Mouse (Mus musculus) midbrain, embryonic 11.5 days (tissue): ENCODE measurements around the gene Cd9. TPM values are rescaled to one million over a fixed set of nuclear protein-coding genes. Genes with fewer than 3 reads are reported as not detected.

ENCODE experiments used
- ATAC-seq: fragments of 200-750 bp; cut with Nextera tagmentation; 2 replicates; pipeline ENCODE4 v1.8.0; 2017; ENCODE audit warnings: moderate TSS enrichment, moderate library complexity; ENCODE audit not compliant: low FRiP score
- DNase-seq: peaks from one replicate; pipeline ENCODE4 v3.0.0; 2015; ENCODE audit warnings: low spot score; ENCODE audit errors: missing footprints
- H3K27ac ChIP-seq: fragments of 300-500 bp; sonication (generic); 2 replicates; pipeline ENCODE4 v1.5.1; 2014; ENCODE audit warnings: low read depth, low read length
- H3K27me3 ChIP-seq: fragments of 300-500 bp; sonication (generic); 2 replicates; pipeline ENCODE4 v1.6.1; 2014; ENCODE audit warnings: mild to moderate bottlenecking, low read length, moderate library complexity, mixed read lengths; ENCODE audit not compliant: control insufficient read depth, insufficient read depth
- H3K36me3 ChIP-seq: fragments of 300-500 bp; sonication (generic); 2 replicates; pipeline ENCODE4 v1.6.1; 2014; ENCODE audit warnings: mild to moderate bottlenecking, low read length, moderate library complexity, mixed read lengths; ENCODE audit not compliant: control insufficient read depth, insufficient read depth
- H3K4me1 ChIP-seq: fragments of 300-500 bp; sonication (generic); 2 replicates; pipeline ENCODE4 v1.6.1; 2014; ENCODE audit warnings: low read length; ENCODE audit not compliant: control insufficient read depth, insufficient read depth
- H3K4me2 ChIP-seq: fragments of 300-500 bp; sonication (generic); 2 replicates; pipeline ENCODE4 v1.6.1; 2014; ENCODE audit warnings: mild to moderate bottlenecking, moderate library complexity
- H3K4me3 ChIP-seq: fragments of 300-500 bp; sonication (generic); 2 replicates; pipeline ENCODE4 v1.5.1; 2014; ENCODE audit warnings: low read depth, low read length
- H3K9ac ChIP-seq: fragments of 300-500 bp; sonication (generic); 2 replicates; pipeline ENCODE4 v1.6.1; 2014; ENCODE audit warnings: low read length
- H3K9me3 ChIP-seq: fragments of 300-500 bp; sonication (generic); 2 replicates; pipeline ENCODE4 v1.6.1; 2016; ENCODE audit warnings: low read length; ENCODE audit not compliant: control insufficient read depth
- WGBS: fragments of 180-500 bp; shearing (Covaris S2); extraction: QIAGEN DNeasy Blood & Tissue Kit; methylation state at CpG from one replicate; pipeline ENCODE4 v1.1.7; 2014; 5-methylcytosine and 5-hydroxymethylcytosine counted together
- polyA plus RNA-seq: library from polyadenylated mRNA; unstranded; fragments of >200 nt; fragmentation: Nextera tagmentation; extraction: Ambion mirVana; gene quantifications from 2 replicates; pipeline ENCODE4 v1.2.1, GENCODE M21; 2014

The Cd9 gene
- polyA plus RNA-seq, 1 experiment from 2014 or later: 34.7 TPM

GRCm38 (mm10) chr6:125413326-125413725, 81.3 kb downstream of the Cd9 start:
- WGBS: 77% methylated on average over 9 of the region's 9 CpGs
- H3K4me2 ChIP-seq: no peak overlapping the region

GRCm38 (mm10) chr6:125411661-125412060, 82.9 kb downstream of the Cd9 start:
- H3K4me1 ChIP-seq: no peaks in the 10 kb centered on the region
- H3K27me3 ChIP-seq: no peaks in the 10 kb centered on the region
- peak; percentile 75 for DNase-seq
- H3K36me3 ChIP-seq: no peaks in the 10 kb centered on the region
- no peak for ATAC-seq
- no peak overlapping the region for H3K4me2 ChIP-seq
- no peak overlapping the region for H3K27ac ChIP-seq
- H3K9ac ChIP-seq: no peak overlapping the region
- no peak overlapping the region for H3K4me3 ChIP-seq
- H3K9me3 ChIP-seq: no peaks in the 10 kb centered on the region
- 88% methylated on average over 6 of the region's 6 CpGs for WGBS

More at GRCm38 (mm10) chr6:125413326-125413725, 81.3 kb downstream of the Cd9 start:
- H3K4me1 ChIP-seq: no peaks in the 10 kb centered on the region
- H3K36me3 ChIP-seq: no peaks in the 10 kb centered on the region
- DNase-seq: no peak
- no peaks in the 10 kb centered on the region for H3K27me3 ChIP-seq
- no peak overlapping the region for H3K9ac ChIP-seq
- H3K4me3 ChIP-seq: no peak overlapping the region
- no peaks in the 10 kb centered on the region for H3K9me3 ChIP-seq
- no peak overlapping the region for H3K27ac ChIP-seq
- no peak for ATAC-seq

GRCm38 (mm10) chr6:125410995-125411547, 83.5 kb downstream of the Cd9 start:
- no peak overlapping the region for H3K4me2 ChIP-seq
- no peaks in the 10 kb centered on the region for H3K9me3 ChIP-seq
- no peak overlapping the region for H3K4me3 ChIP-seq
- WGBS: 62% methylated on average over 8 of the region's 8 CpGs
- H3K36me3 ChIP-seq: no peaks in the 10 kb centered on the region
- DNase-seq: peak; percentile 69
- no peak overlapping the region for H3K27ac ChIP-seq
- H3K27me3 ChIP-seq: no peaks in the 10 kb centered on the region
- no peak for ATAC-seq
- H3K9ac ChIP-seq: no peak overlapping the region
- H3K4me1 ChIP-seq: no peaks in the 10 kb centered on the region

- 76% methylated on average over 11 of the region's 11 CpGs for WGBS
These were observed 84.0 kb downstream of the Cd9 start for GRCm38 (mm10) chr6:125410551-125410950.

More at GRCm38 (mm10) chr6:125410551-125410950, 84.0 kb downstream of the Cd9 start:
- H3K4me2 ChIP-seq: no peak overlapping the region
- H3K36me3 ChIP-seq: no peaks in the 10 kb centered on the region
- no peaks in the 10 kb centered on the region for H3K27me3 ChIP-seq
- no peaks in the 10 kb centered on the region for H3K4me1 ChIP-seq
- no peaks in the 10 kb centered on the region for H3K9me3 ChIP-seq
- H3K4me3 ChIP-seq: no peak overlapping the region
- no peak overlapping the region for H3K27ac ChIP-seq
- DNase-seq: peak; percentile 83
- no peak overlapping the region for H3K9ac ChIP-seq
- ATAC-seq: no peak

Other genes starting within 250 kb of the Cd9 start
- gene Tuba3a, start 208.7 kb downstream of the Cd9 start, polyA plus RNA-seq: 0.08 TPM in 1 of 2 replicates, not detected in the other
- gene Ltbr, start 180.9 kb downstream of the Cd9 start, polyA plus RNA-seq: 18.0 and 19.7 TPM in 2 replicates
- 0.33 and 0.77 TPM in 2 replicates for gene Scnn1a, start 174.1 kb downstream of the Cd9 start, polyA plus RNA-seq
- 19.0 and 19.2 TPM in 2 replicates for gene Tnfrsf1a, start 145.4 kb downstream of the Cd9 start, polyA plus RNA-seq
- gene Plekhg6, start 114.0 kb downstream of the Cd9 start, polyA plus RNA-seq: not detected in 2 replicates
- gene Vwf, start 52.0 kb upstream of the Cd9 start, polyA plus RNA-seq: 13.9 and 15.8 TPM in 2 replicates
- gene Ano2, start 195.6 kb upstream of the Cd9 start, polyA plus RNA-seq: 0.25 and 0.31 TPM in 2 replicates